In genomic region chr6:113038735-113039058, GRCm38 (mm10) we compare ENCODE assay signal across 8 mouse cellular contexts. TPM values are rescaled to one million over a fixed set of nuclear protein-coding genes. Genes with fewer than 3 reads are reported as not detected.
DNase-seq lines count a peak whose midpoint lies in the region; ATAC-seq and TF ChIP-seq lines count a peak whose summit lies in the region.

No protein-coding gene starts in this region.

- no peak overlapping the region for H3K4me3 ChIP-seq in kidney, postnatal 0 days (replicated peaks; ENCODE audit: low read depth, low read length)
- H3K4me3 ChIP-seq in forebrain, embryonic 12.5 days (replicated peaks): 0 out of 2 replicates have a peak overlapping the region, but pooled peaks have one; percentile 16
- H3K4me3 ChIP-seq in limb, embryonic 12.5 days (replicated peaks): peak overlapping the region; percentile 19; the same call in 1 of the 2 replicates
- no peak overlapping the region for H3K4me3 ChIP-seq in neural tube, embryonic 13.5 days

- H3K36me3 ChIP-seq in kidney, postnatal 0 days (ENCODE audit: insufficient read depth, low read length): no peaks in the 10 kb centered on the region
- no peaks in the 10 kb centered on the region for H3K36me3 ChIP-seq in forebrain, embryonic 12.5 days (replicated peaks)
- H3K36me3 ChIP-seq in limb, embryonic 12.5 days: no peaks in the 10 kb centered on the region
- H3K36me3 ChIP-seq in neural tube, embryonic 13.5 days: no peaks in the 10 kb centered on the region

- no peaks in the 10 kb centered on the region; the same call in 1 of the 2 replicates for H3K4me1 ChIP-seq in kidney, postnatal 0 days (replicated peaks; ENCODE audit: insufficient read depth, low read length)
- H3K4me1 ChIP-seq in forebrain, embryonic 12.5 days: peaks cover 11% of the 10 kb centered on the region
- H3K4me1 ChIP-seq in limb, embryonic 12.5 days (replicated peaks): peaks cover 11% of the 10 kb centered on the region
- peaks cover 12% of the 10 kb centered on the region for H3K4me1 ChIP-seq in neural tube, embryonic 13.5 days (replicated peaks)

- H3K4me2 ChIP-seq in kidney, postnatal 0 days (ENCODE audit: low read length): peak overlapping the region; percentile 53
- H3K4me2 ChIP-seq in forebrain, embryonic 12.5 days: peak overlapping the region; percentile 43
- H3K4me2 ChIP-seq in limb, embryonic 12.5 days: peak overlapping the region; percentile 54
- H3K4me2 ChIP-seq in neural tube, embryonic 13.5 days: peak overlapping the region; percentile 53

- H3K9ac ChIP-seq in kidney, postnatal 0 days (ENCODE audit: low read depth, low read length): no peak overlapping the region
- no peak overlapping the region for H3K9ac ChIP-seq in forebrain, embryonic 12.5 days
- H3K9ac ChIP-seq in limb, embryonic 12.5 days (replicated peaks): no peak overlapping the region
- peak overlapping the region; percentile 47 for H3K9ac ChIP-seq in neural tube, embryonic 13.5 days

- H3K9me3 ChIP-seq in kidney, postnatal 0 days (replicated peaks; ENCODE audit: low read length): no peaks in the 10 kb centered on the region
- H3K9me3 ChIP-seq in forebrain, embryonic 12.5 days: no peaks in the 10 kb centered on the region
- H3K9me3 ChIP-seq in limb, embryonic 12.5 days: no peaks in the 10 kb centered on the region
- no peaks in the 10 kb centered on the region for H3K9me3 ChIP-seq in neural tube, embryonic 13.5 days

- TF ChIP-seq CTCF in kidney, postnatal 0 days (IDR thresholded peaks at IDR 0.05; ENCODE audit: low read depth): no peak

- 28% methylated on average over 5 of the region's 5 CpGs for WGBS in kidney, postnatal 0 days
- 50% methylated on average over 5 of the region's 5 CpGs for WGBS in forebrain, embryonic 12.5 days
- WGBS in limb, embryonic 12.5 days: 50% methylated on average over 5 of the region's 5 CpGs
- WGBS in neural tube, embryonic 13.5 days: 21% methylated on average over 5 of the region's 5 CpGs

- ATAC-seq in kidney, postnatal 0 days (replicated peaks; ENCODE audit: low FRiP score, low read depth): no peak
- 0 out of 2 replicates have a peak, but pooled peaks have one; percentile 23 for ATAC-seq in forebrain, embryonic 12.5 days (ENCODE audit: low FRiP score)
- no peak for ATAC-seq in limb, embryonic 12.5 days (ENCODE audit: insufficient number of reproducible peaks, insufficient read depth, low FRiP score, low TSS enrichment, low read depth)
- ATAC-seq in neural tube, embryonic 13.5 days (ENCODE audit: low read depth): peak; percentile 36; the same call in 1 of the 2 replicates
- ATAC-seq in monocyte, adult 5-6 weeks (replicated peaks; ENCODE audit: insufficient number of reproducible peaks, low FRiP score, low TSS enrichment, poor library complexity, severe bottlenecking): no peak

- peak overlapping the region; percentile 26; the same call in 1 of the 2 replicates for H3K27ac ChIP-seq in kidney, postnatal 0 days
- H3K27ac ChIP-seq in forebrain, embryonic 12.5 days: peak overlapping the region; percentile 51; the same call in 1 of the 2 replicates
- peak overlapping the region; percentile 50; the same call in 1 of the 2 replicates for H3K27ac ChIP-seq in limb, embryonic 12.5 days
- no peak overlapping the region for H3K27ac ChIP-seq in neural tube, embryonic 13.5 days (replicated peaks)

- no peak for DNase-seq in kidney, postnatal 0 days (ENCODE audit: low spot score)
- no peak for DNase-seq in kidney, adult 18-20 months
- DNase-seq in right cerebral cortex, postnatal 25 days: no peak
- DNase-seq in adrenal gland, adult 8-10 months: no peak

- no peaks in the 10 kb centered on the region for H3K27me3 ChIP-seq in kidney, postnatal 0 days (ENCODE audit: insufficient read depth, low read length)
- no peaks in the 10 kb centered on the region for H3K27me3 ChIP-seq in forebrain, embryonic 12.5 days
- no peaks in the 10 kb centered on the region for H3K27me3 ChIP-seq in limb, embryonic 12.5 days
- H3K27me3 ChIP-seq in neural tube, embryonic 13.5 days: peaks cover 4% of the 10 kb centered on the region; the same call in 1 of the 2 replicates

RNA-seq across cellular contexts. Expression of gene Thumpd3, which starts 7.3 kb away (rescaled TPM):
- polyA plus RNA-seq in kidney, postnatal 0 days (2015; fragmentation: Nextera tagmentation; extraction: Ambion mirVana): 41.5 and 42.1 TPM in 2 replicates
- 66.5 and 68.4 TPM in 2 replicates for polyA plus RNA-seq in forebrain, embryonic 12.5 days (2016; fragmentation: Nextera tagmentation; extraction: Ambion mirVana)
- 44.4 and 49.7 TPM in 2 replicates for polyA plus RNA-seq in limb, embryonic 12.5 days (2016; fragmentation: Nextera tagmentation; extraction: Ambion mirVana)
- polyA plus RNA-seq in neural tube, embryonic 13.5 days (2015; fragmentation: Nextera tagmentation; extraction: Ambion mirVana): 58.8 and 64.5 TPM in 2 replicates
- total RNA-seq in monocyte, adult 5-6 weeks (2017): 43.8 to 77.0 TPM (median 65.1 TPM) in 3 replicates
- 10 to 100 TPM; 35.4 to 46.8 (median 41.3) TPM for total RNA-seq in adrenal gland, adult 8-10 months (2022)

RNA-seq across cellular contexts. Expression of gene Setd5, which starts 38.5 kb away (rescaled TPM):
- 46.4 and 50.3 TPM in 2 replicates for polyA plus RNA-seq in kidney, postnatal 0 days (2015; fragmentation: Nextera tagmentation; extraction: Ambion mirVana)
- 63.9 and 64.1 TPM in 2 replicates for polyA plus RNA-seq in forebrain, embryonic 12.5 days (2016; fragmentation: Nextera tagmentation; extraction: Ambion mirVana)
- 74.4 and 78.2 TPM in 2 replicates for polyA plus RNA-seq in limb, embryonic 12.5 days (2016; fragmentation: Nextera tagmentation; extraction: Ambion mirVana)
- 50.3 and 54.0 TPM in 2 replicates for polyA plus RNA-seq in neural tube, embryonic 13.5 days (2015; fragmentation: Nextera tagmentation; extraction: Ambion mirVana)
- 50.2 to 111 TPM (median 50.6 TPM) in 3 replicates for total RNA-seq in monocyte, adult 5-6 weeks (2017)
- 100 to 1,000 TPM in 2 of 4 experiments, 10 to 100 TPM in 2; 88.7 to 146 (median 108) TPM for total RNA-seq in adrenal gland, adult 8-10 months (2022)

Comparison
In these comparisons a context has a peak if more than half of its experiments do, and no peak if none do; other contexts are left out.
1. ATAC-seq: peak in forebrain, embryonic 12.5 days (single experiment) and neural tube, embryonic 13.5 days (single experiment); none in kidney, postnatal 0 days (single experiment), limb, embryonic 12.5 days (single experiment) and monocyte, adult 5-6 weeks (single experiment).
2. H3K4me3 ChIP-seq: peak in forebrain, embryonic 12.5 days (single experiment) and limb, embryonic 12.5 days (single experiment); none in kidney, postnatal 0 days (single experiment) and neural tube, embryonic 13.5 days (single experiment).
3. Peak in every context shown above with its lines, with median percentiles within 50 percentile points of each other: H3K4me2 ChIP-seq.